Mouse (Mus musculus) midbrain, embryonic 11.5 days (tissue): ENCODE measurements at regions not wholly inside any gene's neighbourhood (a gene's known extent, or its start where the extent isn't known, plus 50 kb on each side); places are given as distances from the start of the nearest gene placed in this dataset.
A peak's percentile ranks its signal among the peaks of the same experiment; 100 is the strongest.

Experiments used
- ATAC-seq: fragments of 200-750 bp; cut with Nextera tagmentation; 2 replicates; pipeline ENCODE4 v1.8.0; 2017; ENCODE audit warnings: moderate TSS enrichment, moderate library complexity; ENCODE audit not compliant: low FRiP score
- DNase-seq: peaks from one replicate; pipeline ENCODE4 v3.0.0; 2015; ENCODE audit warnings: low spot score; ENCODE audit errors: missing footprints
- H3K27ac ChIP-seq: fragments of 300-500 bp; sonication (generic); 2 replicates; pipeline ENCODE4 v1.5.1; 2014; ENCODE audit warnings: low read depth, low read length
- H3K27me3 ChIP-seq: fragments of 300-500 bp; sonication (generic); 2 replicates; pipeline ENCODE4 v1.6.1; 2014; ENCODE audit warnings: mild to moderate bottlenecking, low read length, moderate library complexity, mixed read lengths; ENCODE audit not compliant: control insufficient read depth, insufficient read depth
- H3K36me3 ChIP-seq: fragments of 300-500 bp; sonication (generic); 2 replicates; pipeline ENCODE4 v1.6.1; 2014; ENCODE audit warnings: mild to moderate bottlenecking, low read length, moderate library complexity, mixed read lengths; ENCODE audit not compliant: control insufficient read depth, insufficient read depth
- H3K4me1 ChIP-seq: fragments of 300-500 bp; sonication (generic); 2 replicates; pipeline ENCODE4 v1.6.1; 2014; ENCODE audit warnings: low read length; ENCODE audit not compliant: control insufficient read depth, insufficient read depth
- H3K4me2 ChIP-seq: fragments of 300-500 bp; sonication (generic); 2 replicates; pipeline ENCODE4 v1.6.1; 2014; ENCODE audit warnings: mild to moderate bottlenecking, moderate library complexity
- H3K4me3 ChIP-seq: fragments of 300-500 bp; sonication (generic); 2 replicates; pipeline ENCODE4 v1.5.1; 2014; ENCODE audit warnings: low read depth, low read length
- H3K9ac ChIP-seq: fragments of 300-500 bp; sonication (generic); 2 replicates; pipeline ENCODE4 v1.6.1; 2014; ENCODE audit warnings: low read length
- H3K9me3 ChIP-seq: fragments of 300-500 bp; sonication (generic); 2 replicates; pipeline ENCODE4 v1.6.1; 2016; ENCODE audit warnings: low read length; ENCODE audit not compliant: control insufficient read depth
- WGBS: fragments of 180-500 bp; shearing (Covaris S2); extraction: QIAGEN DNeasy Blood & Tissue Kit; methylation state at CpG from one replicate; pipeline ENCODE4 v1.1.7; 2014; 5-methylcytosine and 5-hydroxymethylcytosine counted together

GRCm38 (mm10) chr14:58323164-58323563 is 252.8 kb downstream of the Fgf9 start:
- Histone ChIP-seq H3K4me2 (no peak overlapping the region), H3K27me3 (no peaks in the 10 kb centered on the region), H3K4me3 (no peak overlapping the region), H3K9ac (no peak overlapping the region), H3K4me1 (no peaks in the 10 kb centered on the region), H3K9me3 (no peaks in the 10 kb centered on the region), H3K27ac (no peak overlapping the region), H3K36me3 (no peaks in the 10 kb centered on the region)
- ATAC-seq (no peak), DNase-seq (no peak)
- 93% methylated on average over 6 of the region's 6 CpGs for whole genome bisulfite sequencing

- Histone ChIP-seq H3K4me3 (no peak overlapping the region), H3K4me1 (no peaks in the 10 kb centered on the region; the same call in 1 of the 2 replicates), H3K27me3 (no peaks in the 10 kb centered on the region), H3K9ac (no peak overlapping the region), H3K27ac (no peak overlapping the region), H3K9me3 (no peaks in the 10 kb centered on the region), H3K36me3 (no peaks in the 10 kb centered on the region), H3K4me2 (no peak overlapping the region)
- 80% methylated on average over 4 of the region's 4 CpGs for WGBS
- DNase-seq, result no peak
- no peak for ATAC-seq
Measured at GRCm38 (mm10) chr14:58322461-58322860, 252.1 kb downstream of the Fgf9 start.

- Histone ChIP-seq H3K27ac (no peak overlapping the region), H3K4me3 (no peak overlapping the region), H3K4me1 (no peaks in the 10 kb centered on the region; the same call in 1 of the 2 replicates), H3K36me3 (no peaks in the 10 kb centered on the region), H3K4me2 (no peak overlapping the region), H3K9me3 (no peaks in the 10 kb centered on the region), H3K27me3 (no peaks in the 10 kb centered on the region), H3K9ac (no peak overlapping the region)
- 80% methylated on average over 10 of the region's 10 CpGs for WGBS
- ATAC-seq, result no peak
- no peak for DNase-seq
Measured at GRCm38 (mm10) chr14:58321875-58322274, 251.5 kb downstream of the Fgf9 start.

- ATAC-seq (no peak), DNase-seq (no peak)
- H3K9ac ChIP-seq, result no peak overlapping the region
- no peak overlapping the region for H3K4me3 ChIP-seq
- no peaks in the 10 kb centered on the region; the same call in 1 of the 2 replicates for H3K4me1 ChIP-seq
- no peaks in the 10 kb centered on the region for H3K9me3 ChIP-seq
- 84% methylated on average over 5 of the region's 5 CpGs for WGBS
- H3K4me2 ChIP-seq, result no peak overlapping the region
- no peak overlapping the region for H3K27ac ChIP-seq
- H3K36me3 ChIP-seq, result no peaks in the 10 kb centered on the region
- no peaks in the 10 kb centered on the region for H3K27me3 ChIP-seq
Measured at GRCm38 (mm10) chr14:58321234-58321633, 250.9 kb downstream of the Fgf9 start.

GRCm38 (mm10) chr14:58317640-58318039 is 247.3 kb downstream of the Fgf9 start:
- H3K27ac ChIP-seq, result no peak overlapping the region
- H3K9me3 ChIP-seq, result no peaks in the 10 kb centered on the region
- H3K27me3 ChIP-seq, result no peaks in the 10 kb centered on the region
- H3K4me3 ChIP-seq, result no peak overlapping the region
- no peaks in the 10 kb centered on the region; the same call in 1 of the 2 replicates for H3K4me1 ChIP-seq
- H3K36me3 ChIP-seq, result no peaks in the 10 kb centered on the region
- no peak overlapping the region for H3K9ac ChIP-seq
- H3K4me2 ChIP-seq, result no peak overlapping the region
- no peak for ATAC-seq
- no peak for DNase-seq
- WGBS, result 85% methylated on average over 3 of the region's 3 CpGs

- ATAC-seq, result no peak
Measured at GRCm38 (mm10) chr14:58317231-58317630, 246.9 kb downstream of the Fgf9 start.

GRCm38 (mm10) chr14:58307695-58308094 is 237.3 kb downstream of the Fgf9 start:
- Histone ChIP-seq H3K9ac (no peak overlapping the region), H3K4me3 (no peak overlapping the region), H3K36me3 (no peaks in the 10 kb centered on the region), H3K4me2 (no peak overlapping the region), H3K27me3 (no peaks in the 10 kb centered on the region), H3K27ac (no peak overlapping the region), H3K9me3 (no peaks in the 10 kb centered on the region), H3K4me1 (no peaks in the 10 kb centered on the region)
- WGBS, result 94% methylated on average over 6 of the region's 6 CpGs
- DNase-seq, result no peak
- no peak for ATAC-seq

More at GRCm38 (mm10) chr14:58317231-58317630, 246.9 kb downstream of the Fgf9 start:
- WGBS, result 73% methylated on average over 4 of the region's 4 CpGs
- H3K4me2 ChIP-seq, result no peak overlapping the region
- no peak overlapping the region for H3K9ac ChIP-seq
- H3K27ac ChIP-seq, result no peak overlapping the region
- H3K27me3 ChIP-seq, result no peaks in the 10 kb centered on the region
- no peaks in the 10 kb centered on the region for H3K36me3 ChIP-seq
- no peaks in the 10 kb centered on the region; the same call in 1 of the 2 replicates for H3K4me1 ChIP-seq
- H3K9me3 ChIP-seq, result no peaks in the 10 kb centered on the region
- DNase-seq, result no peak
- no peak overlapping the region for H3K4me3 ChIP-seq

GRCm38 (mm10) chr14:58306832-58307521 is 236.6 kb downstream of the Fgf9 start:
- no peak overlapping the region for H3K9ac ChIP-seq
- no peak overlapping the region for H3K4me3 ChIP-seq
- ATAC-seq (no peak), DNase-seq (peak; percentile 19)
- no peaks in the 10 kb centered on the region for H3K27me3 ChIP-seq
- H3K36me3 ChIP-seq, result no peaks in the 10 kb centered on the region
- H3K9me3 ChIP-seq, result no peaks in the 10 kb centered on the region
- WGBS, result 86% methylated on average over 11 of the region's 11 CpGs
- no peaks in the 10 kb centered on the region for H3K4me1 ChIP-seq
- H3K4me2 ChIP-seq, result no peak overlapping the region
- no peak overlapping the region for H3K27ac ChIP-seq

GRCm38 (mm10) chr14:58300411-58300887 is 230.1 kb downstream of the Fgf9 start:
- DNase-seq, result peak; percentile 49
- Histone ChIP-seq H3K36me3 (no peaks in the 10 kb centered on the region), H3K27me3 (no peaks in the 10 kb centered on the region), H3K4me1 (no peaks in the 10 kb centered on the region), H3K4me2 (no peak overlapping the region), H3K4me3 (no peak overlapping the region), H3K27ac (no peak overlapping the region), H3K9me3 (no peaks in the 10 kb centered on the region), H3K9ac (no peak overlapping the region)
- ATAC-seq, result no peak
- 78% methylated on average over 10 of the region's 10 CpGs for WGBS
